Mouse (Mus musculus) liver, adult 2 months (tissue): ENCODE measurements around the gene Pms2.

Experiments used
- CTCF ChIP-seq: fragments of 200-500 bp; IDR thresholded peaks from 2 replicates; pipeline ENCODE4 v1.5.1; 2011; ENCODE audit warnings: low read depth, low read length, control low read depth
- POLR2A ChIP-seq: fragments of 200-500 bp; IDR thresholded peaks from 2 replicates; pipeline ENCODE4 v1.6.1; 2011; ENCODE audit warnings: low read length, control low read depth; ENCODE audit not compliant: insufficient read depth; ENCODE audit errors: extremely low read depth

GRCm38 (mm10) chr5:143957101-143957500 is 47.3 kb downstream of the Pms2 start:
- TF ChIP-seq CTCF, result no peak
- TF ChIP-seq POLR2A, result no peak
